Mouse (Mus musculus) adrenal gland, adult 18-20 months (tissue): ENCODE measurements around the gene Cyp4f17. TPM values are rescaled to one million over a fixed set of nuclear protein-coding genes. Genes with fewer than 3 reads are reported as not detected.
"Not testable (repeated sequence)": the region's sequence is repeated elsewhere in the genome, so short reads cannot be mapped to it uniquely, and the experiment has no call there.

Experiments
- DNase-seq, 2 experiments: peaks; one replicate each; pipeline ENCODE4 v3.0.0; 2021 to 2022; ENCODE audit warnings: low spot score in 2 of 2
- total RNA-seq, 2 experiments: library from RNA; stranded (reverse); gene quantifications; 1 replicate in 1 of 2; 2 replicates in 1 of 2; pipeline ENCODE4 v1.2.3; 2021

The Cyp4f17 gene
- total RNA-seq, 2 experiments from 2014 or later, result 11.3 to 12.4 TPM

GRCm38 (mm10) chr17:32523895-32524294 lies 18.0 kb downstream of the Cyp4f17 start:
- no peak for DNase-seq

GRCm38 (mm10) chr17:32526341-32526740 lies 20.5 kb downstream of the Cyp4f17 start:
- DNase-seq, result not testable (repeated sequence)

DNA sequence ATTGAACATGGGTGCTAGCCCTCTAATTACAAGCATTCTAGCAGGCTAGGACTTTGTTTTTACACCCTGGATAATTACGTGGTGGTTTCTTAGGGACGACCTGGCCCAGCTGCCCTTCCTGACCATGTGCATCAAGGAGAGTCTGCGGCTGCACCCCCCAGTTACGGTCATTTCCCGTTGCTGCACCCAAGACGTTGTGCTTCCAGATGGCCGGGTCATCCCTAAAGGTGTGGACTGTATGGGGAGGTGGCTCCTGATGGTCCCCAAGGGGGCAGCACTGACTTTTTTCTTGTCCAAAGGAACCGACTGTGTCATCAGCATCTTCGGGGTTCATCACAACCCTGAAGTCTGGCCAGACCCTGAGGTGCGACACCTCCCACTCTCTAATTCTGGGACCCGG lies 21.9 kb downstream of the Cyp4f17 start:
- DNase-seq, result no peak

- DNase-seq, result peak; percentile 84 to 88
Measured at GRCm38 (mm10) chr17:32528408-32529337, 22.8 kb downstream of the Cyp4f17 start.

DNA sequence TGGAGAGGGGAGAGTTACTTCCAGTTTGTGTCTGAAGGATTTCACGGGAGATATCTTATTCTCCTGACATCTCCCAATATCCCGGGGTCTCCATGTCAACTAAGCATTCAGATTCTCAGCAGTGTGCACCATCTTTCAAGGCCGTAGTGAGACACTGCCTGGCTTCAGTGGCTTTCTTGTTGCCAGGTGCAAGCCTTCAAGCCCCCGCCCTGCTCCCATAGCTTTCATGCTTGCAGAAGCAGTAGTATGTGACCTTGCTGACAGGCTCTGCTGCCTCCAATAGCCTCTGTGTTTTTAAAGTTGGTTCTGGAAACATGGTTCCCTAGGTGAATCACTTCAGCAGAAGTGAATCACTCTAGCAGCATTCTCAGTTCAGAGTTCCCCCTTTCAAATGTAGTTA lies 26.5 kb downstream of the Cyp4f17 start:
- DNase-seq, result not testable (repeated sequence)

DNA sequence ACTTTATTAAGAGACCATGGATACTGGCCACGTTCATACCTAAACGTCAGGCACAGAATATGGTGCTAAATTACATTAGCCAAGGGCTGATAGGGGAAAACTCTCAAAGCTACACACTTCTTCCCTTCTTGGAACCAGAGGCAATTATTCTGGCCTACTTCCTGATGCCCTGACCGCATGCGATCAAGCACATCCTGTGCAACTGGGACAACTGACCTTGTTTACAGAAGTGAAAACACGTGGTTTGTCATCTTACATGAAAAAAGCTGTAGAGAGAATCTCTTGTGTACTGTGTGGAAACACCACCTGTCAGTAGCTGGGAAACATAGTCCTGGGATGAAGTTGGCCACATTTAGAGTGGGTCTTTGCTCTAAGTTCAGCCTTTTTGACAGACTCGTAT lies 28.2 kb downstream of the Cyp4f17 start:
- no peak for DNase-seq

DNA sequence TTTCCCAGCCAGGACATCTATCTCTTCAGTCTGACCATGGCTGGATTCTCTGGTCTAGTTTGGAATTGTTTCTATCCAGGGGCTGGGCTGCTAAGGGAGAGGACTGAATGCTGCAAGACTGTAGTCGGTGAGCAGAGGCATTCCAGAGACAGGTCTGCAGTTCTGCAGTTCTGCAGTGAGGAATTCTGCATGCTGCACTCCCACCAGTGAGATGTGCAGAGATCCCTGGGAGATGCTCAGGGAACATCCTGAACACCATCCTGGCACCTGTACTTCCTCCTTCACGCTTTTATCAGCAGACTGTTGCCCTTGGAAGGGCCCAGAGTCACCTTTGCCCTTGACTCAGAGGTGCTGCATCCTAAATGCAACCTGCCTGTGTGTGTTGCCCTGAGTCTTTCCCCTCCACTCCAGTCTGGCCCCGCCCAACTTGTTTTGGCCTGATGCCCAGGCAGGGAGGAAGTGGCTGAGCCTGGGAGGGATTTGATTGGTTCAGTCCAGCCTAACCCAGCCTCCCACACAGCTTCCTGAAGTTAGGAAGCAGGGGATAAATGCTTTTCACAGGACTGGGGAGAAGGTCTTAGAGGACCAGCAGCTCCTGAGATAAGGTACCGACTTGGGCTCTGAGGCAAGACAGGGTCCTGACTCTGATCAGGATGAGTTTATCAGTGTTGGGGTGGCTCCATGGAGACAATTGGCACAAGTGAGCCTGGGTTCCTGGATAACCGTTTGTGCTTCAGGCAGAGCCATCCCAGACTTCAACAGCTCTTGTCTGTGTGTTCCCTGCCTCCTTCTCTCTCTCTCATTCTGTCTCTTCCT lies 30.4 kb downstream of the Cyp4f17 start, which contains the start of gene Cyp4f16:
Gene Cyp4f16 (plus strand): TSS at position 508 of the 816 bp plus-strand sequence.
- peak; percentile 82 to 89 for DNase-seq

DNA sequence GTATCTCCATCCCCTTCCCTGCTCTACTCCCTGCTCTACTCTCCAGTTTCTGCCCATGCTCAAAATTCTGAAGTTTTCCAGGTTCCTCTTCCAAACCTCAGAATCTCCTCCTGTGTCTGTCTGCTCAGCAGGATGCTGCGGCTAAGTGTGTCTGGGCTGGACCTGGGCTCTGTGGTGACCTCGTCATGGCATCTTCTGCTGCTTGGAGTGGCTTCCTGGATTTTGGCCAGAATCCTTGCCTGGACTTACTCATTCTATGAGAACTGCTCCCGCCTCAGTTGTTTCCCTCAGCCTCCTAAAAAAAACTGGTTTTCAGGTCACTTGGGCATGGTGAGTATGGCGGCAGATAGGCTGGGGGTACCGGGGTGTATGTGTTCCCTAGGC lies 31.0 kb downstream of the Cyp4f17 start:
- DNase-seq, result peak in 1 of 2 experiments; percentile 18

- not testable (repeated sequence) for DNase-seq
Measured at GRCm38 (mm10) chr17:32544792-32545191, 38.9 kb downstream of the Cyp4f17 start.

GRCm38 (mm10) chr17:32550377-32550776 lies 44.5 kb downstream of the Cyp4f17 start:
- not testable (repeated sequence) for DNase-seq

GRCm38 (mm10) chr17:32550900-32551770 lies 45.3 kb downstream of the Cyp4f17 start:
- peak; percentile 70 for DNase-seq

DNA sequence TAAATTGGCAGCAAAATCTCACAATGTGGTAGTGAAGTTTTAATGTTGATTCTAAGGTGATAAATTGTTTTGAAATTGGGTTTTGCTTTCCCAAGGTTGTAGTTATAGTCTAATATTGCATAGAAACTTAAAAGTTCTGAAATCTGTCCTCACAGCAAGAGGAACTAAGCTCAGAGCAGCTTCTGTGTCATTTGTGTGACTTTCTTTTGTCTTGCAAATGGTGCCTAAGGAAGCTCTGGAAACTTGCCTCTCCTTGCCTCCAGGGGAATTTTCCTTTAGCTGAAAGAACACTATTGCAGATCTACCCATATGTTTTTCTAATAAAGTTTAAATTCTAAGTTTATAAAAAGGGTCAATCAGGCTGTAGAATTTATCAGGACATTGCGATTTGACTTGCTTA lies 47.2 kb downstream of the Cyp4f17 start:
- not testable (repeated sequence) for DNase-seq

DNA sequence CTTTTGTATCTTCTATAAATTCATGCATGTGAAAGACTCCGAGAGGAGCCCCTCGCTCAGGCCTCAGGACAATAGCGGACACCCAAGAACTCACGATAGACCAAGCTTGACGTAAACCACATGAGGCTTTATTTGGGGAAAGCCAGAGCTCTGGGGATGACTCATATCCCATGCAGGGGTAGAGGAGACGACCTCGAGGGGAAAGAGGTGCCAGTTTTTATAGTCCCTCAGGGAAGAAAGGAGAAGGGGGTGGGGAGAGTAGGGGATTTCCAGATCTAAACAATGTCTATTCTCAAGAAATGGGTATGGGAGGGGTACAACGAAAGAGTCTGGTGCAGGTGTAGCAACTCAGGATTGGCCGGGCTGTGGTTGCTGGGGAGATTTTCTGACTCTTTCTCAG lies 48.5 kb downstream of the Cyp4f17 start:
- not testable (repeated sequence) for DNase-seq

- not testable (repeated sequence) for DNase-seq
Measured at GRCm38 (mm10) chr17:32563301-32563700, 57.5 kb downstream of the Cyp4f17 start.

GRCm38 (mm10) chr17:32573286-32573685 lies 67.4 kb downstream of the Cyp4f17 start:
- not testable (repeated sequence) for DNase-seq

DNA sequence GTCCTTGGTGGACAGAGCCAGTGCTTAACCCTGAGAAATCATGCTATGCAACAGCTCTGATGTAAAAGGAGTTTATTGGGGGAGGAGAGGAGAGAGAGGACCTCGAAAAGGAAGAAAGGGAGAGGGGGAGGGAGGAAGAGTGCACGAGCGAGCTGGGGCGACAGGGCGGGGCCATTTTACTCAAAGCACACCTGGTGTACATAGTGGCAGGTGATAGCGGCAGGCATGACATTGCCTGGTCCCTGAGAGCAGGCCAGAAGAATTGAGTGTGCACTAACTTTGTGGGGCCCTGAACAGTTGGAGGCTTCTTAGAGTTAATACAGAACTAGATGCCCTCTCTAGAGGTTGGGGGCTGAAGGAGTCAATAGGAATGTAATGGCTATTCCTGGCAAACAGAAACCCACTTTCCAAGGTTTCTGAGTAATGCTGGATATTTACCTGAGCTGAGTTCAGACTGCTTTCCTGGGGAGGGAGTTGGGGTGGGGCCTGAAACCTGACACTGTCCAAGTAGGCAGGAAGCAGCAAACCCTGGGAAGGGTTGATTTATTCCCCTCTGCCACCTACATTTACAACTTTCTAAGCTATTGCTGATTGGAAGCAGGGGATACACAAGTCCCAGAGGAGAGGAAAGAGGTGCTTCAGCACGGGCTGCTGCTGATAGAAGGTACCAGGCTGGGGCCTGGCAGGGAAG lies 71.8 kb downstream of the Cyp4f17 start:
- DNase-seq, result no peak
